Mouse (Mus musculus) liver, adult 2 months (tissue): ENCODE data around the gene Epc2.

ENCODE experiments used
- CTCF ChIP-seq: fragments of 200-500 bp; IDR thresholded peaks from 2 replicates; pipeline ENCODE4 v1.5.1; 2011; ENCODE audit warnings: low read depth, low read length, control low read depth
- POLR2A ChIP-seq: fragments of 200-500 bp; IDR thresholded peaks from 2 replicates; pipeline ENCODE4 v1.6.1; 2011; ENCODE audit warnings: low read length, control low read depth; ENCODE audit not compliant: insufficient read depth; ENCODE audit errors: extremely low read depth

- no peak for TF ChIP-seq CTCF
- no peak for TF ChIP-seq POLR2A
These were observed 45.3 kb upstream of the Epc2 start for GRCm38 (mm10) chr2:49405954-49406353.
